Mouse (Mus musculus): ENCODE results near the gene Gm3453. TPM values are rescaled to one million over a fixed set of nuclear protein-coding genes. Genes with fewer than 3 reads are reported as not detected.
A peak's percentile ranks its signal among the peaks of the same experiment; 100 is the strongest.
"Not testable (repeated sequence)": the region's sequence is repeated elsewhere in the genome, so short reads cannot be mapped to it uniquely, and the experiment has no call there.

Gm3453 gene
- polyA plus RNA-seq (2016; fragmentation: Nextera tagmentation; extraction: Ambion mirVana), result not detected in 2 replicates

- WGBS, result 75% methylated on average over 2 of the region's 2 CpGs
- not testable (repeated sequence) for H3K4me2 ChIP-seq (replicated peaks); H3K4me3 ChIP-seq; H3K27me3 ChIP-seq; H3K9me3 ChIP-seq (replicated peaks); H3K36me3 ChIP-seq; ATAC-seq (ENCODE audit: low FRiP score); H3K9ac ChIP-seq; H3K4me1 ChIP-seq; H3K27ac ChIP-seq
Observed at GRCm38 (mm10) chr14:5979037-5979436, at the start of gene Gm3453. Gm3453 (minus strand) TSS chr14:5979137.

- H3K27ac ChIP-seq; H3K4me2 ChIP-seq (replicated peaks); H3K27me3 ChIP-seq; H3K4me1 ChIP-seq; H3K9me3 ChIP-seq (replicated peaks); ATAC-seq (ENCODE audit: low FRiP score); H3K4me3 ChIP-seq; H3K9ac ChIP-seq; H3K36me3 ChIP-seq: not testable (repeated sequence)
- WGBS, result 78% methylated on average over 7 of the region's 7 CpGs
Observed at GRCm38 (mm10) chr14:5987136-5987535, 8.2 kb upstream of the Gm3453 start.

GRCm38 (mm10) chr14:5962441-5962840 is 16.5 kb downstream of the Gm3453 start:
- H3K4me2 ChIP-seq (replicated peaks); H3K27ac ChIP-seq; H3K36me3 ChIP-seq; H3K9me3 ChIP-seq (replicated peaks); ATAC-seq (ENCODE audit: low FRiP score); H3K27me3 ChIP-seq; H3K9ac ChIP-seq; H3K4me3 ChIP-seq; H3K4me1 ChIP-seq: not testable (repeated sequence)
- 22% methylated on average over 4 of the region's 4 CpGs for WGBS

- H3K27ac ChIP-seq, result not testable (repeated sequence)
- 2% methylated on average over 21 of the region's 23 CpGs for WGBS
Observed at GRCm38 (mm10) chr14:5961635-5962034, 17.3 kb downstream of the Gm3453 start, which contains the start of gene Gm3248. Gm3248 (minus strand) TSS chr14:5961745.

GRCm38 (mm10) chr14:5961102-5961501 is 17.8 kb downstream of the Gm3453 start:
- H3K36me3 ChIP-seq; ATAC-seq (ENCODE audit: low FRiP score); H3K27me3 ChIP-seq; H3K4me1 ChIP-seq; H3K27ac ChIP-seq; H3K9me3 ChIP-seq (replicated peaks): not testable (repeated sequence)
- 1% methylated on average over 20 of the region's 24 CpGs for WGBS
- H3K4me3 ChIP-seq, result peak overlapping the region; percentile 50
- H3K4me2 ChIP-seq (replicated peaks), result peak overlapping the region; percentile 78
- H3K9ac ChIP-seq, result peak overlapping the region; percentile 64

More at GRCm38 (mm10) chr14:5961635-5962034, 17.3 kb downstream of the Gm3453 start, which contains the start of gene Gm3248:
- H3K36me3 ChIP-seq; ATAC-seq (ENCODE audit: low FRiP score); H3K9me3 ChIP-seq (replicated peaks); H3K4me1 ChIP-seq; H3K27me3 ChIP-seq: not testable (repeated sequence)
- peak within 1 kb of the TSS; percentile 64 for H3K9ac ChIP-seq
- H3K4me2 ChIP-seq (replicated peaks), result peak within 1 kb of the TSS; percentile 78
- peak within 1 kb of the TSS; percentile 50 for H3K4me3 ChIP-seq

- 20% methylated on average over 7 of the region's 10 CpGs for WGBS
- not testable (repeated sequence) for H3K4me1 ChIP-seq; H3K36me3 ChIP-seq; H3K27ac ChIP-seq; H3K9ac ChIP-seq; H3K4me2 ChIP-seq (replicated peaks); H3K9me3 ChIP-seq (replicated peaks); ATAC-seq (ENCODE audit: low FRiP score); H3K27me3 ChIP-seq; H3K4me3 ChIP-seq
Observed at GRCm38 (mm10) chr14:5960479-5960878, 18.5 kb downstream of the Gm3453 start.

- not testable (repeated sequence) for H3K4me3 ChIP-seq; H3K36me3 ChIP-seq; H3K27ac ChIP-seq; H3K4me2 ChIP-seq (replicated peaks); H3K4me1 ChIP-seq; H3K27me3 ChIP-seq; H3K9me3 ChIP-seq (replicated peaks); ATAC-seq (ENCODE audit: low FRiP score); H3K9ac ChIP-seq
- 86% methylated on average over 7 of the region's 7 CpGs for WGBS
Observed at GRCm38 (mm10) chr14:5923276-5923675, 55.7 kb downstream of the Gm3453 start.

Other genes starting within 250 kb of the Gm3453 start
- 0.17 and 0.75 TPM in 2 replicates for gene Gm3373, start 237.6 kb downstream of the Gm3453 start, polyA plus RNA-seq (2016; fragmentation: Nextera tagmentation; extraction: Ambion mirVana)
- 2.0 and 2.1 TPM in 2 replicates for gene Gm3383, start 171.2 kb downstream of the Gm3453 start, polyA plus RNA-seq (2016; fragmentation: Nextera tagmentation; extraction: Ambion mirVana)
- not detected in 2 replicates for gene Gm3424, start 148.8 kb downstream of the Gm3453 start, polyA plus RNA-seq (2016; fragmentation: Nextera tagmentation; extraction: Ambion mirVana)
- 0.37 and 0.42 TPM in 2 replicates for gene Gm8237, start 98.8 kb downstream of the Gm3453 start, polyA plus RNA-seq (2016; fragmentation: Nextera tagmentation; extraction: Ambion mirVana)
- gene Gm3248, start 17.4 kb downstream of the Gm3453 start, polyA plus RNA-seq (2016; fragmentation: Nextera tagmentation; extraction: Ambion mirVana), result 1.5 and 1.7 TPM in 2 replicates
- gene Gm6337, start 79.1 kb upstream of the Gm3453 start, polyA plus RNA-seq (2016; fragmentation: Nextera tagmentation; extraction: Ambion mirVana), result not detected in 2 replicates
- gene Gm8206, start 114.8 kb upstream of the Gm3453 start, polyA plus RNA-seq (2016; fragmentation: Nextera tagmentation; extraction: Ambion mirVana), result 0.80 and 0.96 TPM in 2 replicates
- gene Gm3468, start 129.5 kb upstream of the Gm3453 start, polyA plus RNA-seq (2016; fragmentation: Nextera tagmentation; extraction: Ambion mirVana), result 2.9 and 3.0 TPM in 2 replicates
- not detected in 2 replicates for gene Gm3476, start 146.7 kb upstream of the Gm3453 start, polyA plus RNA-seq (2016; fragmentation: Nextera tagmentation; extraction: Ambion mirVana)
- not detected in 2 replicates for gene Gm21560, start 240.2 kb upstream of the Gm3453 start, polyA plus RNA-seq (2016; fragmentation: Nextera tagmentation; extraction: Ambion mirVana)